Mouse (Mus musculus) neural tube, postnatal 0 days (tissue): ENCODE results near the gene Impdh1. TPM values are rescaled to one million over a fixed set of nuclear protein-coding genes. Genes with fewer than 3 reads are reported as not detected.

ENCODE experiments used
- microRNA-seq: library from miRNA; unstranded; fragments of <30 nt; microRNA quantifications from one replicate; pipeline ENCODE4, GENCODE M21; 2016
- polyA plus RNA-seq: library from polyadenylated mRNA; unstranded; fragments of >200 nt; fragmentation: Nextera tagmentation; extraction: Ambion mirVana; gene quantifications from 2 replicates; pipeline ENCODE4 v1.2.1, GENCODE M21; 2015

The Impdh1 gene
- 66.4 and 77.1 TPM in 2 replicates for polyA plus RNA-seq

DNA sequence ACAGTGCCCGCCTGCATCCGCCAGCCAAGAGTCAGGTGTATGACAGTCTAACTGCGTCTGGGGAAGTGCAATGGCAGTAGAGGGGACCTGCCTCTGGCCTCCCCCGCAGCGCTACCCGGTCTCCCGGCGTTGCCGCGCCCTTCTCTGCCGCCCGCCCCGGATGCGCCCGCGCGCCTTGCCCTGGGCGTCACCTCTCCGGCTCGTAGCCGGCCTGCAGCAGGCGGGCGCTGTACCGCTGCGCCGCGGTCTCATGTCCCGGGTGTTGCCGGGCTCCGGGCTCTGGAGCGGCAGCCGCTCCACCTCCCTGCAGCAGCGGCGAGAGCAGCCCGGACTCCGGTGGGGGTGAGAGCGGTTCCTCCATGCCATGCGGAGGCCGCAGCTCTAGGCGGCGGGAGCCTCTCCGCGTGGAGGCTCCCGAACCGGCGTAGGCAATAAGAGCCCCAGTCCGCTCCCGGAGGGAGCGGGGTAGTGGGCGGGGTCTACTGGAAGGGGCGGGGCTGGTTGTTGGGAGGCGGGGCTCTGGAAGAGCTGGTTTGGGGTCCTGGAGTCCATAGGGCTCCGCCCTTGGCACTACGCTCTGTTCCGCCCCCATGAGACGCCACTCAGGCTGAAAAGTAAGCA is at the start of gene Impdh1:
Gene Impdh1 (minus strand): TSS at position 484 of the 621 bp plus-strand sequence.

DNA sequence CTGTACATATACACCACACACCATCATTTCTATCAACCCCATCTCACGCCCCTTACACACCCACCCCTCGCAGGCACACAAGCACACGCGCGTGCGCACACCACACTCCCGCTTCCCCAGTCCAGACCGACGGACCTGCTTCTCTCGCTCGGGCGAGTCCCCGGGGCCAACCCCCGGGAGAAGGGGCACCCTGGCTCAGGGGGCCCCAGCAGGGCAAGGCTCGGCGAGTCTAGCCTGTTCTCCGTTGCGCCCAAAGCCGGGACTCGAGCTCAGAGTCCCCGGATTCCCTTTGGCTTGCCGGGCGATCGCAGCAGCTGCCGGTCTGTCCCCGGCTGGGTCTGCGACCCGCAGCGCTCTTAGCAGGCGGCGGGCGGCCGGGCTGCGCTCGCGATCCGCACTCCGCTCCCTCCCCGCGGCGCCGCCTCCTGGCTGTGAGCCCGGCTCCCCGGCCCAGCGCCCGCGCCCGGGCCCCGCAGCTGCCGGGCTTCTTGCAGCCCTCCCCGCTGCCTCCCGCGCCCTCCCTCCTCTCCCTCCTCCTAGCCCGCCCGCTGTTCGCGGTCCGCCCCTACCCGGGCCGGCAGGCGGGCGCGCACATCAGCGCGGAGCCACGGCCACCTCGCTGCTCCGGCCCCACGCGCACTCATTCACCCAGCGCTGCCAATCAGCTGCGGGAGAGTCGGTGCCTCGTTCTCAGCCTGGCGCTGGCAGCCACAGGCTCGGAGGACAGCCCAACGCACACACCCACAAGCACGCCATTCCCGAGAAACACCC is 37.1 kb downstream of the Impdh1 start, which contains the start of gene Prrt4:
Gene Prrt4 (minus strand): TSS at position 697 of the 771 bp plus-strand sequence.

DNA sequence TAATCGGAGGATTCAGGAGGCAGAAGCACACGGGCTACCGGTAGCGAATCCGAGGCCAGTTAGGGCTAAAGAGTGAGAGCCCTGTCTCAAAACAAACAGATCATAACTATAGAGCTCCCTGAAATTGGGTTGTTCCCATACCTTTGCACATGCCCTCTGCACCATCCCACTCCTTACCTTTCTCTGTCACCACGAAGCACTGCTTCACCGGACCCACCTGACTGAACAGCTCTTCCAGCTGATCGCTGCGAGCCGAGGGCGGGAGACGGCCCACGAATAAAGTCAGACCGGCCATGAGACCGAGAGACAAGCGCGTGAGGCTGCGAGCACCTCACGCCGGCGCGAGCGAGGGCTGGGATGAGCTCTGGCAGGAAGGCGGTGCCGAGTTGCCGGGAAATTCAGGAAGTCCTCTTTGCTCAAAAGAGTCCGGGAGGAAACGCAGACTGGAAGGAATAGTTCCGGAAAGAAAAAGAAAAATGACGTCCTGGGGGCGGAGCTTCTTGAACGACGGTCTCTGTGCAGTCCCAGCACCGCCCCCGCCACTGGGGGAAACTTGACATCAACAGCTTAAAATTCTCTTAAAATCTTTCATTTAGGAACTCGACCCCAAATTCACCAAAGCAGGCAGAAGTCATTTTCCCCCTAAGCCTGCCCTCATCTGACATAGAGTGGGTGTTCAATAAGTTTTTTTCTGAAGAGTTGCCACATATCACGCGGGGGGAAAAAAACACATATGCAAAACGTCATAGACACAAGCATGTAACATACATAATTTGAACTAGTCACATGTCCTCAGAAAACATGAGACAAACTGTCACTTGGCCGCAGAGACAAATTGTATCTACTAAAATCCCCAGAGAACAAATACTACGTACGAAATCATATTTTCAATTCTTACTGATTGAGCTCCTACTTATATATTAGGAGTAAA is 51.6 kb downstream of the Impdh1 start, which contains the start of gene Rbm28:
Gene Rbm28 (minus strand): TSS at position 693 of the 931 bp plus-strand sequence.

Small RNAs within 50 kb of the gene (microRNA-seq; reads per million reads assigned to microRNA genes)
- gene Gm24303, result not detected

Other genes starting within 250 kb of the Impdh1 start
- gene Lep, start 156.1 kb downstream of the Impdh1 start, polyA plus RNA-seq, result not detected in 2 replicates
- gene Rbm28, start 51.4 kb downstream of the Impdh1 start, polyA plus RNA-seq, result 19.6 TPM in 2 replicates
- 21.4 and 21.7 TPM in 2 replicates for gene Prrt4, start 36.8 kb downstream of the Impdh1 start, polyA plus RNA-seq
- gene Hilpda, start 56.1 kb upstream of the Impdh1 start, polyA plus RNA-seq, result 21.2 and 22.3 TPM in 2 replicates
- 0.25 and 0.32 TPM in 2 replicates for gene Fam71f2, start 63.2 kb upstream of the Impdh1 start, polyA plus RNA-seq
- not detected in 2 replicates for gene Fam71f1, start 102.8 kb upstream of the Impdh1 start, polyA plus RNA-seq
- gene Calu, start 131.7 kb upstream of the Impdh1 start, polyA plus RNA-seq, result 113 and 123 TPM in 2 replicates
- gene Opn1sw, start 172.1 kb upstream of the Impdh1 start, polyA plus RNA-seq, result 0.43 and 0.62 TPM in 2 replicates
- 76.6 and 87.2 TPM in 2 replicates for gene Ccdc136, start 179.9 kb upstream of the Impdh1 start, polyA plus RNA-seq
- 3.0 and 3.3 TPM in 2 replicates for gene Flnc, start 216.9 kb upstream of the Impdh1 start, polyA plus RNA-seq